Mouse (Mus musculus): ENCODE results near the gene 9630041A04Rik. TPM values are rescaled to one million over a fixed set of nuclear protein-coding genes. Genes with fewer than 3 reads are reported as not detected.

9630041A04Rik gene
- not detected in 2 replicates for total RNA-seq (2017)

- no peak for ATAC-seq (replicated peaks in 1 of 2; ENCODE audit: insufficient read depth in 1 of 2, low FRiP score in 2 of 2, low TSS enrichment in 1 of 2, low read depth in 1 of 2, poor library complexity in 2 of 2, severe bottlenecking in 2 of 2)
Observed at GRCm38 (mm10) chr9:101861596-101862471, at the start of gene 9630041A04Rik. TSS of gene 9630041A04Rik (plus strand) at chr9:101861841.

GRCm38 (mm10) chr9:101823896-101824295, 37.7 kb upstream of the 9630041A04Rik start:
- ATAC-seq (replicated peaks in 1 of 2; ENCODE audit: insufficient read depth in 1 of 2, low FRiP score in 2 of 2, low TSS enrichment in 1 of 2, low read depth in 1 of 2, poor library complexity in 2 of 2, severe bottlenecking in 2 of 2), result no peak

- ATAC-seq (replicated peaks in 1 of 2; ENCODE audit: insufficient read depth in 1 of 2, low FRiP score in 2 of 2, low TSS enrichment in 1 of 2, low read depth in 1 of 2, poor library complexity in 2 of 2, severe bottlenecking in 2 of 2), result no peak
Observed at GRCm38 (mm10) chr9:101825626-101826025, 36.0 kb upstream of the 9630041A04Rik start.

- no peak for ATAC-seq (replicated peaks in 1 of 2; ENCODE audit: insufficient read depth in 1 of 2, low FRiP score in 2 of 2, low TSS enrichment in 1 of 2, low read depth in 1 of 2, poor library complexity in 2 of 2, severe bottlenecking in 2 of 2)
Observed at GRCm38 (mm10) chr9:101833619-101834018, 28.0 kb upstream of the 9630041A04Rik start.

DNA sequence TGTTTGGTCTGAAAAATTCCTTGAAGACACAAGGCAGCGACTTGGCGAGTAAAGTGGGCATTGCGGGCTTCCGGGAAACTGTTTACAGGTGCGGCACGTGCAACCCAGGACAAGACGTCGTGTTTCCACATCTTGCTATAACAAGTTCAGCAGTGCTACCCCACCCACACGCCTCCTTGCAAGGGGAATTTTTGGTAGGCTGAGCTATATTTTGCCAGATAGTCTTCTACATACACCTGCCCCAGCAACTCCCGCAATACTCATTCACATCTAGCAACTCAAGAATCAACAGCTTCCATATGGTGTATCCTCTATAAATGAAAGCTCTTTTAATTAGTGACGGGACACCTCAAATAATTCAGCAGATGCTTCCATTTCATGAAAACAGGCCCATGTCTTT, 20.5 kb upstream of the 9630041A04Rik start:
- ATAC-seq (replicated peaks in 1 of 2; ENCODE audit: insufficient read depth in 1 of 2, low FRiP score in 2 of 2, low TSS enrichment in 1 of 2, low read depth in 1 of 2, poor library complexity in 2 of 2, severe bottlenecking in 2 of 2), result no peak

- no peak for ATAC-seq (replicated peaks in 1 of 2; ENCODE audit: insufficient read depth in 1 of 2, low FRiP score in 2 of 2, low TSS enrichment in 1 of 2, low read depth in 1 of 2, poor library complexity in 2 of 2, severe bottlenecking in 2 of 2)
Observed at GRCm38 (mm10) chr9:101843893-101844292, 17.7 kb upstream of the 9630041A04Rik start.

- ATAC-seq (replicated peaks in 1 of 2; ENCODE audit: insufficient read depth in 1 of 2, low FRiP score in 2 of 2, low TSS enrichment in 1 of 2, low read depth in 1 of 2, poor library complexity in 2 of 2, severe bottlenecking in 2 of 2), result no peak
Observed at GRCm38 (mm10) chr9:101845691-101846090, 15.9 kb upstream of the 9630041A04Rik start.

DNA sequence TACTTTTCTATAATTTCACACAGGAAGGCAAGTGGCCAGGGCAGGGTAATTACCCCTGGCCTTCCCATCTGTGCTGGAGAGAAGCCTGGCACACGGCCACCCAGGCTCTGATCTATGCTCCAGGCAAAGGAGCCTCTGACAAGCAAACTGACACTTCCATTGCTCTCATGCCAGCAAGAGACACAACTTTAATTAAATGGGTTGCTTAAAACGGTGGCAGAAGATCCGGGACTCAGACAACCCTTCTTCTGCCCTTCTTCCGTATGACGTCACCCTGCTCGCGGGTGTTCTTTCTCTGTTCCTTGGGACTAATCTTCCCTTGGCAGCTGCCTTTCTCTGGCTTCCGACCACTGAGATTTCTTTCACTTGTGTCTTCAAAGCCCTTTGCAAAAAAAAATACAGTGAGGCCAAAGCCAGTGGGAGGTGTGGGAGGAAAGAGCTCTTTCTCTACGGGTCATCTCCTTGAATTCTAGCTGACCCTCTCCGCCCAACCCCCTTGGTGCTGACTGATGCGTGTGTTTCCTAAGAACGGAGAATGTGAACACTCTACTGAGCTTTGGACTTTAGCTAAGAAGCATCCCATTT, 932 bp downstream of the 9630041A04Rik start:
- ATAC-seq (replicated peaks in 1 of 2; ENCODE audit: insufficient read depth in 1 of 2, low FRiP score in 2 of 2, low TSS enrichment in 1 of 2, low read depth in 1 of 2, poor library complexity in 2 of 2, severe bottlenecking in 2 of 2), result no peak

- no peak for ATAC-seq (replicated peaks in 1 of 2; ENCODE audit: insufficient read depth in 1 of 2, low FRiP score in 2 of 2, low TSS enrichment in 1 of 2, low read depth in 1 of 2, poor library complexity in 2 of 2, severe bottlenecking in 2 of 2)
Observed at GRCm38 (mm10) chr9:101863130-101863529, 1.5 kb downstream of the 9630041A04Rik start.

DNA sequence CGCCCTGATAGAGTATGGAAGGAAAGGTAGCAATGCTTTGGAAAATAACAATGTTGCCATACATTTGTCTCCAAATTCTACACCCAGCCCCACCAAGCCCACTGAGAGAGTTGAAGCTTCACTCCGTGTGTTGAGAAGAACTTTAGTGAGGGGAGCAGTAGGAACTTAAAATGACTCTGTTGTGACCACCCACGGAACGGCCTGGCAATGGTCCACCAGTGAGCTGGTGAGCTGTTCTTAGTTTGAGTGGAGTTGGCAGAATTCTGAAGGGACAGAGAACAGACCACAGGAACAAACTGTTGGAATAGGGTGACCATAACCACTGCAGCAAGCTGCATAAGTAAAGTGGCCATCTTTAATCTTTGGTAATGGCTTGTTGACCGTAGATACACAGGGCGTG, 7.0 kb downstream of the 9630041A04Rik start:
- ATAC-seq (replicated peaks in 1 of 2; ENCODE audit: insufficient read depth in 1 of 2, low FRiP score in 2 of 2, low TSS enrichment in 1 of 2, low read depth in 1 of 2, poor library complexity in 2 of 2, severe bottlenecking in 2 of 2), result no peak

DNA sequence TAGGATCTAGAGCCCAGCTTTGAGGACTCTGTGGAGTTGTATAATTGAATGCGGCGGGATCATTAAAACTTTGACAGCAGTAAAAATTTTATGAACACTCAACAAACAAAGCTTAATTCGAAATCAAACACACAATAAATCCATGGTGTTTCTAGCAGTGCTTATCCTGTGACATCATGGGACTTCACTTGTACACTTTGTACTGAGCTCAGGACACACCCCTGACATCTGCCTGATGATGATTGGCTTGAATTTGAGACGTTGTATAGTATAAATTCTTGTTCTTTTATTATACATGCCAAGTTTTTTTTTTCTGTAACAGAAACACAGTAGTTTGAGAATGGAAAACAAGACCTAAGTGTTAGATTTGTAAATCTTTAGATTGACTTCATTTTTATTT, 8.4 kb downstream of the 9630041A04Rik start:
- no peak for ATAC-seq (replicated peaks in 1 of 2; ENCODE audit: insufficient read depth in 1 of 2, low FRiP score in 2 of 2, low TSS enrichment in 1 of 2, low read depth in 1 of 2, poor library complexity in 2 of 2, severe bottlenecking in 2 of 2)

GRCm38 (mm10) chr9:101875306-101875705, 13.7 kb downstream of the 9630041A04Rik start:
- no peak for ATAC-seq (replicated peaks in 1 of 2; ENCODE audit: insufficient read depth in 1 of 2, low FRiP score in 2 of 2, low TSS enrichment in 1 of 2, low read depth in 1 of 2, poor library complexity in 2 of 2, severe bottlenecking in 2 of 2)

GRCm38 (mm10) chr9:101877109-101877987, 15.7 kb downstream of the 9630041A04Rik start:
- ATAC-seq (replicated peaks in 1 of 2; ENCODE audit: insufficient read depth in 1 of 2, low FRiP score in 2 of 2, low TSS enrichment in 1 of 2, low read depth in 1 of 2, poor library complexity in 2 of 2, severe bottlenecking in 2 of 2), result no peak

DNA sequence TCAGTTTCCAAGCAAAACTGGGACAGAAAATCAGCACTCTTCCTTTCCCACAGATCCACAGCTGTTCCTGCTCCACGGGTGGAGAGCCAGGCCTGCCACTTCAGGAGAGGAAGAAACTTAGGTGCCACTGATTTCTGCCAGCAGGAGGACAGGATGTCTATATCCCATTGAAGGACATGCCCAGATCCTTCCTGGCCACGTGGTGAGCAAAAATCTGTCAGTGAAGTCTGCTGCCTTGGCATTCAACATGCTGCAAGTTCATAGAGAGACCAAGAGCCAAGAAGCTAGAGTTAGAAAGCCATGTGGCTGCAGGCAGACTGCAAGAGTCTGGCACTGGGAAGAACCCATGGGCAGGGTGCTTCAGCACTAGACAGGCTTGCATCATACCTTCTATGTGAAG, 21.7 kb downstream of the 9630041A04Rik start:
- ATAC-seq (replicated peaks in 1 of 2; ENCODE audit: insufficient read depth in 1 of 2, low FRiP score in 2 of 2, low TSS enrichment in 1 of 2, low read depth in 1 of 2, poor library complexity in 2 of 2, severe bottlenecking in 2 of 2), result no peak

- no peak for ATAC-seq (replicated peaks in 1 of 2; ENCODE audit: insufficient read depth in 1 of 2, low FRiP score in 2 of 2, low TSS enrichment in 1 of 2, low read depth in 1 of 2, poor library complexity in 2 of 2, severe bottlenecking in 2 of 2)
Observed at GRCm38 (mm10) chr9:101897851-101898250, 36.2 kb downstream of the 9630041A04Rik start.

DNA sequence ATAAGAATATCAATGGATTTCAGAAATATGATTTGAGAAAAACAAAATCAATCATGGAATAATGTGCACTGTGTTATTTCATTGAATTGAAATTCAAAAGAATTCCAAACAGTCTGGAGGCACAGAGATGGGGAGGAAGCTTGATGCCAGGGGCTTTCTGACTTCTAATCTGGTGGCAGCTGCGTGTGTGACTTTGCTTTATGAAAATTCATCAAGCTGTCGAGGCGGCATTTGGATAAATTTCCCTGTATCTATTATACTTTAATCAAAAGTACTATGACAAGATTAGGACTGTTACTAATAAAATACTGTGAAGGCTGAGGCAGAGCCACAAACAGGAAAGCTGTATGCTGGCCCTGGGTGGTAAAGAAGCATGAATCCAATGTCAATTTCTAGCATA, 41.8 kb downstream of the 9630041A04Rik start:
- no peak for ATAC-seq (replicated peaks in 1 of 2; ENCODE audit: insufficient read depth in 1 of 2, low FRiP score in 2 of 2, low TSS enrichment in 1 of 2, low read depth in 1 of 2, poor library complexity in 2 of 2, severe bottlenecking in 2 of 2)

DNA sequence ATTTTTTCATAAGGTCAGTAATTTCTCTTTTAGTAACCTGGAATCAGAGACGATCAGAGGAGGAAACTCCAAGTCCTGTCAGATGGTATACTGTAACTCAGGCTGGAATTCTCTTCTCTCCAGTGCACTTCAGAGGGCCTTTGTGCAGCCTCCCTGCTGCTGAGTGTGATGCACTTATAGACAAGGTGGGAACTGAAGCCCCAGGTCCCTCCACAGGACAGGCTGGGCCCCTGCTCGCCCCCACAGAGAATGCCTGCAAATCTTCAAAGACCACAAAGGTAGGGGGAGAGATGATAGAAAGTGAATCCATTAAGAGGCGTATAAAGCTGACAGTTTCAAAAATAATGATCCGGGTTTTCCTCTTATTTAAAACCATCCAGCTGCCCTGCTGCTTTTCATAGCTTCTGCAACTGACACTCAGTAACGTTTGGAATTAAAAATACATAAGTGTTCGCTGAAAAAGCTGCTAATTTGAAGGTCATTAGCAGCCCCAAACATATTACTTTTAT, 46.2 kb downstream of the 9630041A04Rik start:
- no peak for ATAC-seq (replicated peaks in 1 of 2; ENCODE audit: insufficient read depth in 1 of 2, low FRiP score in 2 of 2, low TSS enrichment in 1 of 2, low read depth in 1 of 2, poor library complexity in 2 of 2, severe bottlenecking in 2 of 2)

- ATAC-seq (replicated peaks in 1 of 2; ENCODE audit: insufficient read depth in 1 of 2, low FRiP score in 2 of 2, low TSS enrichment in 1 of 2, low read depth in 1 of 2, poor library complexity in 2 of 2, severe bottlenecking in 2 of 2), result no peak
Observed at GRCm38 (mm10) chr9:101908849-101909248, 47.2 kb downstream of the 9630041A04Rik start.
